Mouse (Mus musculus) embryo, embryonic 11 days (tissue): ENCODE data around the gene Vps45.
"Not testable (repeated sequence)": the region's sequence is repeated elsewhere in the genome, so short reads cannot be mapped to it uniquely, and the experiment has no call there.

ENCODE experiments used
- DNase-seq: peaks from one replicate; pipeline ENCODE4 v3.0.0-alpha.2; 2015

The Vps45 gene

DNA sequence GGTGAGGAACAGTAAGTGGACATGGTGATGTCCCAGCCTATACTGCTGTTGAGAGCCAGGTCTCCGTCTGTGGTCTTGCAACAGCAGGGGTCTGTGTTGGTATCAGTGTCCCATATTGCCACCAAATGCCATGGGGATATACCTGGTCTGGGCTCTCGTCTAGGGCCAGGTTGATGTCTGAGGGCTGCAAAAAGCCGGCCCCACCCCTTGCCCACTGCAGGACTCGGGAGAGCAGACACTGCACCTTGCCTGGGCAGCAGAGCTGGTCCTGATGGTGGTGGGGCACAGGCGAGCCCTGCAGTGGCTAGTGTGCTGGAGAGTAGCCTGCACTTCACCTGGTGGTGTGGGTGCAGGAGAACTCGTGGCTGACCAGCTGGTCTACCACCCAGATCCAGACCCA lies 19.8 kb upstream of the Vps45 start:
- DNase-seq, result no peak

DNA sequence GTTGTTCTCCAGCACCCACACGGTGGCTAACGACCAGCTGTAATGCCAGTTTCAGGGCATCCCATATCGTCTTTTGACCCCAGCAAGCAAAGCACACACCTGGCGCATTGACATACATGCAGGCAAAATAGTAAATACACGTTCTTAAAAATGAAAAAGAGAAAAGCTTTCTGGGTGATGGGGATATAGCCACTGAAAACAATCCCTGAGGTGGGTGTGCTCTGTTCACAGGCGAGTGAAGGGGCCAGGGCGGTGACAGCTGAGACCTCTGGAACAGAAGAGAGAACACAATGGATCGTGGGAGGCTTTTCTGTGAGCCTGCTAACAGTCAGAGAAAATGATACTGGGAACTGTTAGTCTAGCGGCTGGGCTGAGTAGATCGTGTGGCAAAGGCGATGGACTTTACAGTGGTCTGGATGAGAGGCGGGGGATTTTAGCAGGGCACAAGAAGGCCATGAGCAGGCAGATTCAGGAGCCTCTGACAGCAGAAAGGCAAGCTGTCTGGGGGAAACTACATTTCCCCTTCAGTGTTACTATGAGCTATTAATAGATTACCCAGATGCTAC lies 14.7 kb upstream of the Vps45 start:
- DNase-seq, result no peak

DNA sequence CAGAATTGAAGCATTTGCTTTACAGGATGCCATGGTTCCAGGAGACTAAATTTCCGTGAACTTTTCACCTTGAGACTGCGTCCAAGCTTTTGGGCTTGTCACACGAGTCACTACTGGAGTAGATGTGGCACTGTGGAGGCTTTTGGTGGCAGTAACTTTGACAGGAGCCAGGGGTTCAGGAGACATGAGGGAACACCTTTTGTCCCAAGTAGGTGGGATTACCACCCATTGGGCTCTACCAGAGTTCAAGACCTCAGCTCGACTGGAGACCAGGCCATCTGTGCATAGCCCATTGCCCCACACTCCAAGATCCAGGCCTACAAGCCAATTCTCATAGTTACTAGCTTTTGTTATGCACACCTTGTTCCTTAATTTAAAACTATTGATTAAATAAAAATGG lies 12.0 kb upstream of the Vps45 start:
- no peak for DNase-seq

- DNase-seq, result no peak
Measured at GRCm38 (mm10) chr3:96069542-96069941, 11.3 kb upstream of the Vps45 start.

GRCm38 (mm10) chr3:96069046-96069445 lies 10.8 kb upstream of the Vps45 start:
- DNase-seq, result no peak

DNA sequence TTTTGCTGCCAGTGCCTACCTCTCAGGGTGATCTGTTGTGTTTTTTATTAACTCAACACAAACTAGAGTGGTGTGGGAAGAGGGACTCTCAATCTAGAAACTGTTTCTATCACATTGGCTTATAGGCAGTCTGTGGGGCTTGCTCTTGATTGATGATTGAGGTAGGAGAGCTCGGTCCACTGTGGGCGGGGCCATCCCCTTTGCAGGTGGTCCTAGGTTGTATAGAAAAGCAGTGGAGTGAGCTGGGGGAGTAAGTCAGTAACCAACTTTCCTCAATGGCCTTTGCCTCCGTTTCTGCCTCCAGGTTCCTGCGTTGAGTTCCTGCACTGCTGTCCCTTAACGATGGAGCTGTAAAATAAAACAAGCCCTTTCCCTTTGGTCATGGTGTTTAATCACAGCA lies 8.5 kb upstream of the Vps45 start:
- no peak for DNase-seq

- peak; percentile 86 for DNase-seq
Measured at GRCm38 (mm10) chr3:96065754-96066375, 7.6 kb upstream of the Vps45 start.

DNA sequence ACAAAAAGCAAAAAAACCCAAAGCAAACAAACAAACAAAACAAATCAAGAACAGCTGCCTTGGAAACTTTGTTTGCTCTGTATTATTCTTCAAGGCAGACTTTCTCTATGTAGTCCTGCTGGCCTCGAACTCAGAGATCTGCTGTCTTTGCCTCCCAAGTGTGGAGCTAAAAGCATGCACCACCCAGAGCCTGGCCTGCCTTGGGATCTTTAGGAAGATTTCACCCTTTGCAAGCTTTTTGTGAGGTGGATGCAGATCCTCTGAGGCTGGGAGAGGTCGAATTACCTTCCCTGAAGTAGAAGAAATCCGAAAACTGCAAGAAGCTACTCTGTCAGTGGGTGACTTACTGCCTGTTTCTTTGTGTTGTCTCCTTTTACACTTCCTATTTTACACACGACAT lies 6.9 kb upstream of the Vps45 start:
- DNase-seq, result peak; percentile 21

DNA sequence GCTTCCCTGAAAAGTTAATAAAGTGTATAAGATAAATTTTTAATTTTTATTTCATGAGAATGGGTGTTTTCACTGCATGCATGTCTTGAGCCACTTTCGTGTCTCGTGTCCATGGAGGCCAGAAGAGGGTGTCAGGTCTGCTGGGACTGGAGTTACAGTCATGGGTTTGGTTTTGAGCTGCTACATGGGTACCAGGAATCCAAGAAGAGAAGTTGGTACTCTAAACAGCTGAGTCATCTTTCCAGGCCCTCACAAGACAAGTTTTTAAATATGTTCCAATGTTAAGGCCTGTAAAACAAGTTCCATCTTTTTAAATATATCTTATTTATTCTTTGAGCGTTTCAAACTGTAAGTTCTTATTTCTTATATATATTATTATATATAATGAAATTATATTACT lies 6.0 kb upstream of the Vps45 start:
- no peak for DNase-seq

GRCm38 (mm10) chr3:96063299-96063698 lies 5.0 kb upstream of the Vps45 start:
- no peak for DNase-seq

DNA sequence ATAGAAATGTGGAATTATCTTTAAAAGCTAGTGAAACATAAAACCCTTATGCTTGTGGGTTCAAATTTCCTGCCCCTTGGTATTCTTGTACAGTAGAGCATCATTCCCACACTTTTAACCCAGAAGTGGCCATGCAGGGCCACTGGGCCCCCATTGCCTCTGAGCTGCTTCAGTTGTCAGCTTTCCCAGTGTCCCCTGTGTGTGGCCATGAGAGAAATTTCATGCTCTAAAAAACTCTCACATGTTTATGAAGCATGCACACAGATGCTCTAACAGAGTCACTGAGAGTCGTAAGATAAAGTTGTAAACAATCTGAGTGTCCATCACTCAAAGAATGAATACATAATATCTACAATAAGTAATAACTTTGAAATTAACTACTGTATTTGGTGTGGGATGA lies 1.9 kb upstream of the Vps45 start:
- DNase-seq, result no peak

DNA sequence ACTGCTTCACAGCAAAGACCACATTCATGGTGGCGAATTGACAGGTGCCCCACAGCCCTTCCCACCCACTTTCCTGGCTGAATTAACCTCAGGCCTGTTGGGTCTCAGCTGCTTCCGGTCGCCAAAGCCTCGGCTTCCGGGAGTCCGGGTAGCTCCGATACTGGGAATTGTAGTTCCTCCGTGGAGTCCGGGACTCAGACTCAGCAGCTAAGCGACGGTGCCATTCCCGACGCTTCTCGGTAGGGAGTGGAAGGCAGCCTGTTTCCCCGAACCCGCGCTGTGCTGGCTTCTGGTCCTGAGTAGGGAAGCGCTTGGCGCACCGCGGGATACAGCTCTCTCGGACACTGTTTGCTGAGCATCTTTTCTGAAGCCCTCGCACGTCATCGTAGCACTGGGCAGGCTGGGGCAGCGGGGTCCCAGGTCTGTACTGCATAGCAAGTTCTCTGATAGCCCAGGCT lies 490 bp downstream of the Vps45 start:
- DNase-seq, result peak; percentile 94

DNA sequence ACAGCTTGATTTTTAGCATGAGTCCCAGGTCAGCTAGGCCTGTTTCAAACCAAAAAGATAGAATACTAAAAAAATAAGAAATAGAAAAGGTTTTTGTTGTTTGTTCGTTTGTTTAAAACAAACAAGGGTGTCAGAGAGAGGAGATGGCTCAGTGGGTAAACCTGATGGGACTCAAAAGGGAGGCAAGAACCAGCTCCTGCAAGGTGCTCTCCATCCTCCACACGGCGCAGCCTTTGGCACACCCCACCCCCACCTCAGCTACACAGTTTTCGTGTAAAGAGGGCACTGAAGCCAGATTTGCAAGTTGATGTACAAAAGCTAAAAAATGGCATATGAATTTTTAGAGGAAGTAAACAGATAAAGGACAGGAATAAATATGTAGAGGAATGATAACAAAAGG lies 2.2 kb downstream of the Vps45 start:
- DNase-seq, result no peak

GRCm38 (mm10) chr3:96055294-96055693 lies 3.0 kb downstream of the Vps45 start:
- DNase-seq, result no peak

- peak; percentile 75 for DNase-seq
Measured at GRCm38 (mm10) chr3:96051839-96052238, 6.4 kb downstream of the Vps45 start.

- DNase-seq, result no peak
Measured at GRCm38 (mm10) chr3:96051186-96051585, 7.1 kb downstream of the Vps45 start.

DNA sequence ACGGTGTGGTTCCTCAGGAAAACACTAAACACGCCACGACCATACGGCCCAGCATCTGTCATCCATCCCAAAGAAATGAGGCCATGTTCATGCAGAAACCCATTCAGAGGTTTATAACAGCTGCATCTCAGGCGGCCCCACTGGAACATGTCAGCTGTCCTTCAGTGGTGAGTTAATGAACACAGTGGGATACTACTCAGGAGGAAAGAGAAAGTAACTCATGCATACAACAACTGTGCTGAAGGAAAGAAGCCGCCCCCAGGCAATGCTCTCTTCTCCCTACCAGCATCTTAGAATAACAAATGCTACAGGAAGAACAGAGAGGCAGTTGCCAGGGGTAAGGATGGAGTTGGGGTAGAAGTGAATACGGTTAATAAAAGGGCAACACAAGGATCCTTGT lies 7.5 kb downstream of the Vps45 start:
- DNase-seq, result no peak

GRCm38 (mm10) chr3:96044559-96044958 lies 13.7 kb downstream of the Vps45 start:
- not testable (repeated sequence) for DNase-seq

- no peak for DNase-seq
Measured at GRCm38 (mm10) chr3:96043104-96043503, 15.2 kb downstream of the Vps45 start.

GRCm38 (mm10) chr3:96041079-96041478 lies 17.2 kb downstream of the Vps45 start:
- DNase-seq, result no peak

GRCm38 (mm10) chr3:96040663-96041006 lies 17.6 kb downstream of the Vps45 start:
- no peak for DNase-seq

DNA sequence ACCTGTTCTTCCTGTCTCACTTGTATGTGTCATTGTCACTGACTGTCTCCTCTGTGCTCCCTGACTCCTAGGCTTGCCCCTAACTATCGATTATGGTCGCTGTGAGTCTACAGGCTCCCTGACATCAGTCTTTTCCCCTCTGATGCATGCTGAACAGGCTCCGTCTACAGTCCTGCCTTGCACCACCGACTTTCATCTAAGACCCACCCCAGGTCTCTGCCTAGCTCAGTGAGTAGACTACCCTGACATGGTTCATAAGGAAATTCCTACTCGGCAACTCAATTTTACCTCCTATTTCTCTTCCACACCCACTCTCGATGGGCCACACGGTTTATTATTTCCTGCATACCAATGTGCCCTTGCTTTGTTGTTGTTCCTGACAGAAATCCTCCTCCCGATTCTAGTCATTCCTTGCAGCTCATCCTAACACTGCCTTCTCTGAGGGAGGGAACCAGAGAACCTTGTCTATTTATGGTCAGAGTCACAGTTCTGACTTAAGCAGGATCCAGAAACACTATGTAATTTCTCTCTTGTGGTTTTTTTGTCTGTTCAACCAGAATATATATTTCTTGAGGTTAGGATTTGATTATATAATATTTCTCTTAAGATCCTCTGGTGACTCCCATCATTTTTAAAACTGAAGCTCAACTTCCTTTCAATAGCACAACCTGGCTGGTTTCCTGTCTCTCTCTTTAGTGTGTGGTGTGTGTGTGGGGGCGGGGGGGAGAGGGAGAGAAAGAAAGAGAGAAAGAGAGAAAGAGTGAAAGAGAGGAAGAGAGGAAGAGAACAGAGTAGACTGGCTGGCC lies 18.2 kb downstream of the Vps45 start:
- DNase-seq, result no peak

GRCm38 (mm10) chr3:96038851-96039250 lies 19.4 kb downstream of the Vps45 start:
- no peak for DNase-seq

DNA sequence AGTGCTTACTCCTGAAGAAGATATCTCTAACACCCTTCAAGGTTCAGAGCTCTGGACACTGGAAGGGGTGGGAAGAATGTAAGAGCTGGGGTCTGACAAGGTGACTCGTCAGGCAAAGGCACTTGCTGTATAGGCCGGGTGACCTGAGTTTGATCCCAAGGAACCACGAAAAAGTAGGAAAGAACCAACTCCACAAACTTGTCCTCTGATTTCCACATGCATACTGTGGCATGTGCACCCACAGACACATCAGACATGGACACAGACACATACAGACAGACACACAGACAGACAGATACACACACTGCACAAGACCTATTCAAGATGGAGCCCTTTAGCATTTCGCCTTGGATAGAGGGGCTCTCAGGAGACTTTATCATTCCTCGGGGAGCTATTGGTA lies 20.1 kb downstream of the Vps45 start:
- DNase-seq, result no peak
